Mouse (Mus musculus) left cerebral cortex, postnatal 25 days (tissue): ENCODE measurements around the gene Rps7. TPM values are rescaled to one million over a fixed set of nuclear protein-coding genes. Genes with fewer than 3 reads are reported as not detected.

Experiments used
- DNase-seq, 2 experiments: peaks; one replicate each; pipeline ENCODE4 v3.0.0; 2022; ENCODE audit warnings: low spot score in 2 of 2, mixed read lengths in 1 of 2
- intact Hi-C: fragments of 180-260 bp; cut with DNase I; formaldehyde crosslinking; loops from one replicate; pipeline ENCODE4 v1.15.1; 2025
- total RNA-seq, 2 experiments: library from RNA; stranded (reverse); gene quantifications; 2 replicates each; pipeline ENCODE4 v1.2.3; 2021

Rps7 gene
- total RNA-seq, 2 experiments from 2014 or later, result 282 to 283 TPM

GRCm38 (mm10) chr12:28622167-28622532 is 13.6 kb downstream of the Rps7 start:
- intact Hi-C loops, result no loop called here

GRCm38 (mm10) chr12:28621451-28622166 is 14.1 kb downstream of the Rps7 start:
- no peak for DNase-seq
- intact Hi-C loops, result no loop called here

More at GRCm38 (mm10) chr12:28622167-28622532, 13.6 kb downstream of the Rps7 start:
- DNase-seq, result peak in 1 of 2 experiments; percentile 65

- intact Hi-C loops, result no loop called here
- no peak for DNase-seq
Measured at GRCm38 (mm10) chr12:28617297-28617696, 18.5 kb downstream of the Rps7 start.

- intact Hi-C loops, result no loop called here
- DNase-seq, result no peak
Measured at GRCm38 (mm10) chr12:28614401-28614800, 21.4 kb downstream of the Rps7 start.

- intact Hi-C loops, result no loop called here
- DNase-seq, result peak; percentile 59 to 88
Measured at GRCm38 (mm10) chr12:28612391-28612790, 23.4 kb downstream of the Rps7 start.

GRCm38 (mm10) chr12:28607546-28608305 is 28.0 kb downstream of the Rps7 start:
- DNase-seq, result peak; percentile 45 to 67
- intact Hi-C loops, result no loop called here

GRCm38 (mm10) chr12:28603494-28603893 is 32.3 kb downstream of the Rps7 start:
- intact Hi-C loops, result no loop called here
- DNase-seq, result no peak

- no peak for DNase-seq
- intact Hi-C loops, result no loop called here
Measured at GRCm38 (mm10) chr12:28602259-28602658, 33.5 kb downstream of the Rps7 start.

- no peak for DNase-seq
- intact Hi-C loops, result no loop called here
Measured at GRCm38 (mm10) chr12:28598526-28598991, 37.2 kb downstream of the Rps7 start.

- intact Hi-C loops, result no loop called here
- DNase-seq, result no peak
Measured at GRCm38 (mm10) chr12:28598110-28598509, 37.6 kb downstream of the Rps7 start.

GRCm38 (mm10) chr12:28597699-28598098 is 38.1 kb downstream of the Rps7 start:
- DNase-seq, result no peak
- intact Hi-C loops, result no loop called here

- no peak for DNase-seq
- intact Hi-C loops, result no loop called here
Measured at GRCm38 (mm10) chr12:28596851-28597250, 38.9 kb downstream of the Rps7 start.

GRCm38 (mm10) chr12:28590428-28590827 is 45.3 kb downstream of the Rps7 start:
- DNase-seq, result no peak
- intact Hi-C loops, result no loop called here

GRCm38 (mm10) chr12:28589090-28589868 is 46.5 kb downstream of the Rps7 start:
- intact Hi-C loops, result loop anchor here (1.0 to 10.0 kb wide), 8 partner anchors 46 to 1278 kb away; partner anchors contain the start of gene Rps7
- peak; percentile 91 to 98 for DNase-seq

GRCm38 (mm10) chr12:28587949-28588348 is 47.8 kb downstream of the Rps7 start:
- intact Hi-C loops, result loop anchor here (2.0 to 10.0 kb wide), 7 partner anchors 47 to 1279 kb away; partner anchors contain the start of gene Rps7
- peak; percentile 83 to 97 for DNase-seq

GRCm38 (mm10) chr12:28584036-28584435 is 51.7 kb downstream of the Rps7 start:
- DNase-seq, result no peak
- intact Hi-C loops, result loop anchor here (10.0 kb wide), 3 partner anchors 541 to 951 kb away; no protein-coding TSS in a partner anchor

- intact Hi-C loops, result loop anchor here (10.0 kb wide), 3 partner anchors 542 to 952 kb away; no protein-coding TSS in a partner anchor
- no peak for DNase-seq
Measured at GRCm38 (mm10) chr12:28582423-28582822, 53.3 kb downstream of the Rps7 start, which contains the start of gene Allc. Allc (minus strand) TSS chr12:28582523.
